Mouse (Mus musculus): ENCODE results near the gene Dgcr2. TPM values are rescaled to one million over a fixed set of nuclear protein-coding genes. Genes with fewer than 3 reads are reported as not detected.
A peak's percentile ranks its signal among the peaks of the same experiment; 100 is the strongest.

Gene Dgcr2
- polyA plus RNA-seq, 1 experiment = 6.8 TPM

- peaks cover 20% of the 10 kb centered on the region for H3K4me1 ChIP-seq
- H3K9me3 ChIP-seq = no peaks in the 10 kb centered on the region
- H3K27me3 ChIP-seq (replicated peaks) = peaks cover 96% of the 10 kb centered on the region
- peaks cover 7% of the 10 kb centered on the region for H3K36me3 ChIP-seq (replicated peaks; ENCODE audit: low read length)
- no peak for TF ChIP-seq FLI1 (IDR thresholded peaks at IDR 0.05; ENCODE audit: low read length)
- no peak for TF ChIP-seq GATA1 (IDR thresholded peaks at IDR 0.05; ENCODE audit: borderline replicate concordance, low read length)
- peak within 1 kb of the TSS; percentile 56 for H3K4me3 ChIP-seq (replicated peaks)
Measured at GRCm38 (mm10) chr16:17796971-17797811, 101.2 kb downstream of the Dgcr2 start, which contains the start of gene Scarf2. TSS of gene Scarf2 (plus strand) at chr16:17797282.

GRCm38 (mm10) chr16:17796519-17796918, 101.8 kb downstream of the Dgcr2 start:
- Histone ChIP-seq H3K4me3 (replicated peaks) (peak overlapping the region; percentile 5), H3K36me3 (replicated peaks; ENCODE audit: low read length) (peaks cover 9% of the 10 kb centered on the region), H3K27me3 (replicated peaks) (peaks cover 95% of the 10 kb centered on the region), H3K9me3 (no peaks in the 10 kb centered on the region), H3K4me1 (peaks cover 20% of the 10 kb centered on the region)
- TF ChIP-seq GATA1 (IDR thresholded peaks at IDR 0.05; ENCODE audit: borderline replicate concordance, low read length) = no peak
- no peak for TF ChIP-seq FLI1 (IDR thresholded peaks at IDR 0.05; ENCODE audit: low read length)

GRCm38 (mm10) chr16:17795643-17796042, 102.7 kb downstream of the Dgcr2 start:
- H3K27me3 ChIP-seq (replicated peaks) = peaks cover 90% of the 10 kb centered on the region
- peaks cover 20% of the 10 kb centered on the region for H3K4me1 ChIP-seq
- no peak overlapping the region for H3K4me3 ChIP-seq (replicated peaks)
- H3K36me3 ChIP-seq (replicated peaks; ENCODE audit: low read length) = peaks cover 9% of the 10 kb centered on the region
- TF ChIP-seq FLI1 (IDR thresholded peaks at IDR 0.05; ENCODE audit: low read length) (no peak), GATA1 (IDR thresholded peaks at IDR 0.05; ENCODE audit: borderline replicate concordance, low read length) (no peak)
- H3K9me3 ChIP-seq = no peaks in the 10 kb centered on the region

GRCm38 (mm10) chr16:17794047-17794446, 104.3 kb downstream of the Dgcr2 start:
- no peak overlapping the region for H3K4me3 ChIP-seq (replicated peaks)
- H3K9me3 ChIP-seq = no peaks in the 10 kb centered on the region
- H3K27me3 ChIP-seq (replicated peaks) = peaks cover 83% of the 10 kb centered on the region
- H3K4me1 ChIP-seq = peaks cover 20% of the 10 kb centered on the region
- no peak for TF ChIP-seq GATA1 (IDR thresholded peaks at IDR 0.05; ENCODE audit: borderline replicate concordance, low read length)
- TF ChIP-seq FLI1 (IDR thresholded peaks at IDR 0.05; ENCODE audit: low read length) = no peak
- H3K36me3 ChIP-seq (replicated peaks; ENCODE audit: low read length) = peaks cover 19% of the 10 kb centered on the region

GRCm38 (mm10) chr16:17792728-17793127, 105.6 kb downstream of the Dgcr2 start:
- Histone ChIP-seq H3K4me1 (peaks cover 12% of the 10 kb centered on the region), H3K27me3 (replicated peaks) (peaks cover 75% of the 10 kb centered on the region), H3K4me3 (replicated peaks) (no peak overlapping the region), H3K9me3 (no peaks in the 10 kb centered on the region), H3K36me3 (replicated peaks; ENCODE audit: low read length) (peaks cover 22% of the 10 kb centered on the region)
- TF ChIP-seq FLI1 (IDR thresholded peaks at IDR 0.05; ENCODE audit: low read length) (no peak), GATA1 (IDR thresholded peaks at IDR 0.05; ENCODE audit: borderline replicate concordance, low read length) (no peak)

Other genes with a start within 250 kb of the Dgcr2 start
- 78.5 and 142 TPM in 2 replicates for gene Med15, start 165.7 kb downstream of the Dgcr2 start, polyA plus RNA-seq (2012; ENCODE audit: insufficient read depth, low replicate concordance)
- gene Klhl22, start 138.9 kb downstream of the Dgcr2 start, polyA plus RNA-seq (2012; ENCODE audit: insufficient read depth, low replicate concordance) = 0.65 and 4.0 TPM in 2 replicates
- gene Scarf2, start 101.3 kb downstream of the Dgcr2 start, polyA plus RNA-seq (2012; ENCODE audit: insufficient read depth, low replicate concordance) = 0.79 and 1.7 TPM in 2 replicates
- gene B830017H08Rik, start 65.4 kb downstream of the Dgcr2 start, polyA plus RNA-seq (2012; ENCODE audit: insufficient read depth, low replicate concordance) = 0.13 TPM in 1 of 2 replicates, not detected in the other
- 3.2 TPM in 1 of 2 replicates, not detected in the other for gene Car15, start 60.2 kb downstream of the Dgcr2 start, polyA plus RNA-seq (2012; ENCODE audit: insufficient read depth, low replicate concordance)
- gene Gm20518, start 6.9 kb downstream of the Dgcr2 start, polyA plus RNA-seq (2012; ENCODE audit: insufficient read depth, low replicate concordance) = 0.35 TPM in 1 of 2 replicates, not detected in the other
- gene Tssk1, start 4.3 kb downstream of the Dgcr2 start, polyA plus RNA-seq (2012; ENCODE audit: insufficient read depth, low replicate concordance) = not detected in 2 replicates
- gene Tssk2, start 75 bp upstream of the Dgcr2 start, polyA plus RNA-seq (2012; ENCODE audit: insufficient read depth, low replicate concordance) = not detected in 2 replicates
- gene Ess2, start 12.8 kb upstream of the Dgcr2 start, polyA plus RNA-seq (2012; ENCODE audit: insufficient read depth, low replicate concordance) = 21.8 and 24.0 TPM in 2 replicates
- not detected in 2 replicates for gene Gsc2, start 16.5 kb upstream of the Dgcr2 start, polyA plus RNA-seq (2012; ENCODE audit: insufficient read depth, low replicate concordance)
- 396 and 555 TPM in 2 replicates for gene Slc25a1, start 29.7 kb upstream of the Dgcr2 start, polyA plus RNA-seq (2012; ENCODE audit: insufficient read depth, low replicate concordance)
- gene Vpreb2, start 81.9 kb upstream of the Dgcr2 start, polyA plus RNA-seq (2012; ENCODE audit: insufficient read depth, low replicate concordance) = not detected in 2 replicates
- 17.8 and 20.5 TPM in 2 replicates for gene Dgcr6, start 154.3 kb upstream of the Dgcr2 start, polyA plus RNA-seq (2012; ENCODE audit: insufficient read depth, low replicate concordance)
- gene Prodh, start 191.6 kb upstream of the Dgcr2 start, polyA plus RNA-seq (2012; ENCODE audit: insufficient read depth, low replicate concordance) = 45.8 and 90.5 TPM in 2 replicates
- 56.5 and 164 TPM in 2 replicates for gene Rtn4r, start 229.1 kb upstream of the Dgcr2 start, polyA plus RNA-seq (2012; ENCODE audit: insufficient read depth, low replicate concordance)